Mouse (Mus musculus) yolk sac, embryonic 10.5 days (tissue): ENCODE data around the gene Jak2.
A peak's percentile ranks its signal among the peaks of the same experiment; 100 is the strongest.

ENCODE experiments used
- DNase-seq: peaks from one replicate; pipeline ENCODE4 v3.0.0-alpha.2; 2017; ENCODE audit warnings: low spot score

The Jak2 gene

GRCm38 (mm10) chr19:29361468-29362130 lies 110.0 kb downstream of the Jak2 start:
- peak; percentile 90 for DNase-seq

- no peak for DNase-seq
Measured at GRCm38 (mm10) chr19:29362173-29362930, 110.7 kb downstream of the Jak2 start.
